Mouse (Mus musculus) ES-E14 (cell line): ENCODE measurements around the gene Cfap58.

Experiments
- HCFC1 ChIP-seq: IDR thresholded peaks from 2 replicates; pipeline ENCODE4 v1.6.1; 2012; ENCODE audit warnings: low read length, inconsistent platforms, borderline replicate concordance; ENCODE audit not compliant: insufficient read depth
- MAFK ChIP-seq: IDR thresholded peaks from 2 replicates; pipeline ENCODE4 v1.6.1; 2014; ENCODE audit warnings: mild to moderate bottlenecking, low read depth, low read length, inconsistent platforms; ENCODE audit not compliant: insufficient read depth
- ZNF384 ChIP-seq: IDR thresholded peaks from 2 replicates; pipeline ENCODE4 v1.6.1; 2012; ENCODE audit warnings: low read depth, low read length, inconsistent platforms

DNA sequence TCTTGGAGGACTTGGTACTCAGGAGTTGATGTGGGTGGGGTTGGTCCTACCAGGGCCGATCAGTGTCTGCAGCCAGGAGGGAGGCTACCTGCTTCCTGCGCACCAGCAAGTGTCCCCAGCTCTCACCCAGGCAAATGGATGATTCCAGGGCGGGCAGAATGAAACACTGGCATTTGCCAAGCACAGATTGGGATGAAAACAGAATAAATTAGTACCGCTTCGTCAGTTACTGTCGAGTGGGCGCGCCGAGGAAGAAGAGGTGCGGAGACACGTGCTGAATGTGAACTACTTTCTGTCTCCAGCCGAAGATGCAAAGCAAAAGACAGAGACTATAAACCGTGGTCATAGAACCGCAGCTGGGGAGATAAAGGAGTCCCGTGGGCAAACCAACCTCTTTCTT is 84.0 kb downstream of the Cfap58 start:
- TF ChIP-seq ZNF384, result no peak
- TF ChIP-seq HCFC1, result no peak
- TF ChIP-seq MAFK, result no peak
